Comparison of ENCODE assay signal across 8 mouse cellular contexts in genomic region chr7:44588338-44588737, GRCm38 (mm10). TPM values are rescaled to one million over a fixed set of nuclear protein-coding genes. Genes with fewer than 3 reads are reported as not detected.
DNase-seq lines count a peak whose midpoint lies in the region; ATAC-seq and TF ChIP-seq lines count a peak whose summit lies in the region.

No protein-coding gene starts in this region.

- DNase-seq in kidney, adult 8-10 months = no peak
- DNase-seq in hindbrain, postnatal 0 days (ENCODE audit: low spot score) = no peak
- DNase-seq in embryo, embryonic 9.5 days (ENCODE audit: extremely low spot score) = no peak
- no peak for DNase-seq in right cerebral cortex, adult 18-20 months
- no peak for DNase-seq in urinary bladder, postnatal 25 days (ENCODE audit: low spot score)

- no peaks in the 10 kb centered on the region for H3K9me3 ChIP-seq in kidney, embryonic 14.5 days (ENCODE audit: control insufficient read depth, low read length)
- no peaks in the 10 kb centered on the region for H3K9me3 ChIP-seq in hindbrain, postnatal 0 days (ENCODE audit: low read length)
- H3K9me3 ChIP-seq in midbrain, embryonic 16.5 days (replicated peaks; ENCODE audit: control insufficient read depth, low read length, poor library complexity, severe bottlenecking) = no peaks in the 10 kb centered on the region

- H3K27me3 ChIP-seq in kidney, embryonic 14.5 days (ENCODE audit: control insufficient read depth, insufficient read depth, low read length) = peaks cover 82% of the 10 kb centered on the region
- no peaks in the 10 kb centered on the region for H3K27me3 ChIP-seq in hindbrain, postnatal 0 days (ENCODE audit: insufficient read depth, low read length)
- H3K27me3 ChIP-seq in midbrain, embryonic 16.5 days (ENCODE audit: control insufficient read depth, insufficient read depth, low read depth, low read length) = peaks cover 5% of the 10 kb centered on the region

- H3K4me1 ChIP-seq in kidney, embryonic 14.5 days (ENCODE audit: control insufficient read depth, insufficient read depth, low read length) = peaks cover 13% of the 10 kb centered on the region; the same call in 1 of the 2 replicates
- H3K4me1 ChIP-seq in cortical plate, adult 2 months (ENCODE audit: control insufficient read depth, insufficient read depth, low read length) = peaks cover 4% of the 10 kb centered on the region; the same call in 1 of the 2 replicates
- peaks cover 34% of the 10 kb centered on the region for H3K4me1 ChIP-seq in hindbrain, postnatal 0 days (ENCODE audit: insufficient read depth, low read length)
- peaks cover 37% of the 10 kb centered on the region for H3K4me1 ChIP-seq in midbrain, embryonic 16.5 days (ENCODE audit: control insufficient read depth, insufficient read depth, low read length)

- no peak for ATAC-seq in kidney, embryonic 14.5 days (ENCODE audit: low FRiP score, low TSS enrichment)
- ATAC-seq in hindbrain, postnatal 0 days = no peak
- ATAC-seq in midbrain, embryonic 16.5 days = no peak

- TF ChIP-seq POLR2A in cortical plate, adult 2 months (IDR thresholded peaks at IDR 0.05; ENCODE audit: extremely low read depth, insufficient read depth, low read length) = no peak

- no peak overlapping the region for H3K9ac ChIP-seq in kidney, embryonic 14.5 days (ENCODE audit: low read depth, low read length)
- H3K9ac ChIP-seq in hindbrain, postnatal 0 days (replicated peaks; ENCODE audit: low read length) = peak overlapping the region; percentile 53; the same call in 1 of the 2 replicates
- H3K9ac ChIP-seq in midbrain, embryonic 16.5 days (ENCODE audit: low read depth, low read length) = peak overlapping the region; percentile 47

- H3K27ac ChIP-seq in kidney, embryonic 14.5 days (ENCODE audit: low read depth, low read length) = no peak overlapping the region
- no peak overlapping the region for H3K27ac ChIP-seq in cortical plate, adult 2 months (ENCODE audit: insufficient read depth, low read length)
- H3K27ac ChIP-seq in hindbrain, postnatal 0 days = no peak overlapping the region
- H3K27ac ChIP-seq in midbrain, embryonic 16.5 days (ENCODE audit: low read length) = peak overlapping the region; percentile 60; the same call in 1 of the 2 replicates

- 3% methylated on average over 12 of the region's 12 CpGs for WGBS in kidney, embryonic 14.5 days
- 12% methylated on average over 12 of the region's 12 CpGs for WGBS in hindbrain, postnatal 0 days
- 10% methylated on average over 12 of the region's 12 CpGs for WGBS in midbrain, embryonic 16.5 days

- TF ChIP-seq CTCF in cortical plate, adult 2 months (IDR thresholded peaks at IDR 0.05; ENCODE audit: extremely low read depth, insufficient read depth, low read length) = no peak
- TF ChIP-seq CTCF in hindbrain, postnatal 0 days (IDR thresholded peaks at IDR 0.05; ENCODE audit: low read depth) = no peak

- H3K4me2 ChIP-seq in kidney, embryonic 14.5 days (replicated peaks; ENCODE audit: low read depth, low read length) = peak overlapping the region; percentile 99
- H3K4me2 ChIP-seq in hindbrain, postnatal 0 days (ENCODE audit: low read depth, low read length) = peak overlapping the region; percentile 89
- peak overlapping the region; percentile 86 for H3K4me2 ChIP-seq in midbrain, embryonic 16.5 days (ENCODE audit: low read length)

- peak overlapping the region; percentile 34; the same call in 1 of the 2 replicates for H3K4me3 ChIP-seq in kidney, embryonic 14.5 days (ENCODE audit: low read length)
- H3K4me3 ChIP-seq in cortical plate, adult 2 months (ENCODE audit: insufficient read depth, low read length) = peak overlapping the region; percentile 43
- peak overlapping the region; percentile 73 for H3K4me3 ChIP-seq in hindbrain, postnatal 0 days (ENCODE audit: low read length)
- H3K4me3 ChIP-seq in midbrain, embryonic 16.5 days (ENCODE audit: low read depth, low read length) = peak overlapping the region; percentile 64

- no peaks in the 10 kb centered on the region for H3K36me3 ChIP-seq in kidney, embryonic 14.5 days (ENCODE audit: control insufficient read depth, insufficient read depth, low read length)
- H3K36me3 ChIP-seq in hindbrain, postnatal 0 days (ENCODE audit: insufficient read depth, low read length) = no peaks in the 10 kb centered on the region
- H3K36me3 ChIP-seq in midbrain, embryonic 16.5 days (ENCODE audit: control insufficient read depth, insufficient read depth, low read length) = no peaks in the 10 kb centered on the region

RNA-seq across cellular contexts. Expression of gene Kcnc3, which starts 2.1 kb away (rescaled TPM):
- 0.18 and 0.26 TPM in 2 replicates for polyA plus RNA-seq in kidney, embryonic 14.5 days (2014; fragmentation: Nextera tagmentation; extraction: Ambion mirVana)
- 54.9 and 62.0 TPM in 2 replicates for polyA plus RNA-seq in cortical plate, adult 2 months (2012; rRNA removed)
- total RNA-seq in hindbrain, postnatal 0 days (2014; rRNA removed) = 24.7 and 37.0 TPM in 2 replicates
- 8.0 and 8.2 TPM in 2 replicates for polyA plus RNA-seq in hindbrain, postnatal 0 days (2015; fragmentation: Nextera tagmentation; extraction: Ambion mirVana)
- 5.5 and 6.4 TPM in 2 replicates for polyA plus RNA-seq in midbrain, embryonic 16.5 days (2015; fragmentation: Nextera tagmentation; extraction: Ambion mirVana)

RNA-seq across cellular contexts. Expression of gene Napsa, which starts 16.2 kb away (rescaled TPM):
- polyA plus RNA-seq in kidney, embryonic 14.5 days (2014; fragmentation: Nextera tagmentation; extraction: Ambion mirVana) = 5.0 and 7.0 TPM in 2 replicates
- polyA plus RNA-seq in cortical plate, adult 2 months (2012; rRNA removed) = 0.26 and 0.61 TPM in 2 replicates
- total RNA-seq in hindbrain, postnatal 0 days (2014; rRNA removed) = 0.90 TPM in 1 of 2 replicates, not detected in the other
- 0.26 and 0.69 TPM in 2 replicates for polyA plus RNA-seq in hindbrain, postnatal 0 days (2015; fragmentation: Nextera tagmentation; extraction: Ambion mirVana)
- 0.77 and 1.9 TPM in 2 replicates for polyA plus RNA-seq in midbrain, embryonic 16.5 days (2015; fragmentation: Nextera tagmentation; extraction: Ambion mirVana)

RNA-seq across cellular contexts. Expression of gene Nr1h2, which starts 34.6 kb away (rescaled TPM):
- 69.1 and 69.8 TPM in 2 replicates for polyA plus RNA-seq in kidney, embryonic 14.5 days (2014; fragmentation: Nextera tagmentation; extraction: Ambion mirVana)
- polyA plus RNA-seq in cortical plate, adult 2 months (2012; rRNA removed) = 89.5 and 89.6 TPM in 2 replicates
- 71.2 and 76.4 TPM in 2 replicates for total RNA-seq in hindbrain, postnatal 0 days (2014; rRNA removed)
- 50.5 and 57.6 TPM in 2 replicates for polyA plus RNA-seq in hindbrain, postnatal 0 days (2015; fragmentation: Nextera tagmentation; extraction: Ambion mirVana)
- 54.1 and 58.1 TPM in 2 replicates for polyA plus RNA-seq in midbrain, embryonic 16.5 days (2015; fragmentation: Nextera tagmentation; extraction: Ambion mirVana)

RNA-seq across cellular contexts. Expression of gene Pold1, which starts 39.7 kb away (rescaled TPM):
- polyA plus RNA-seq in kidney, embryonic 14.5 days (2014; fragmentation: Nextera tagmentation; extraction: Ambion mirVana) = 51.6 and 69.5 TPM in 2 replicates
- polyA plus RNA-seq in cortical plate, adult 2 months (2012; rRNA removed) = 11.1 and 11.6 TPM in 2 replicates
- 26.3 and 30.0 TPM in 2 replicates for total RNA-seq in hindbrain, postnatal 0 days (2014; rRNA removed)
- polyA plus RNA-seq in hindbrain, postnatal 0 days (2015; fragmentation: Nextera tagmentation; extraction: Ambion mirVana) = 17.6 and 18.7 TPM in 2 replicates
- polyA plus RNA-seq in midbrain, embryonic 16.5 days (2015; fragmentation: Nextera tagmentation; extraction: Ambion mirVana) = 19.4 and 20.1 TPM in 2 replicates

RNA-seq across cellular contexts. Expression of gene Spib, which starts 56.5 kb away (rescaled TPM):
- polyA plus RNA-seq in kidney, embryonic 14.5 days (2014; fragmentation: Nextera tagmentation; extraction: Ambion mirVana) = not detected in 2 replicates
- 0.08 and 0.27 TPM in 2 replicates for polyA plus RNA-seq in cortical plate, adult 2 months (2012; rRNA removed)
- total RNA-seq in hindbrain, postnatal 0 days (2014; rRNA removed) = 0.05 TPM in 1 of 2 replicates, not detected in the other
- polyA plus RNA-seq in hindbrain, postnatal 0 days (2015; fragmentation: Nextera tagmentation; extraction: Ambion mirVana) = 0.06 TPM in 1 of 2 replicates, not detected in the other
- polyA plus RNA-seq in midbrain, embryonic 16.5 days (2015; fragmentation: Nextera tagmentation; extraction: Ambion mirVana) = not detected in 2 replicates
